Mouse (Mus musculus) E14TG2a.4 (cell line): Measurements from ENCODE around the gene Ciapin1.
A peak's percentile ranks its signal among the peaks of the same experiment; 100 is the strongest.

ENCODE experiments used
- H3K27me3 ChIP-seq: 2 replicates; pipeline ENCODE4 v1.6.1; 2014; ENCODE audit warnings: low read length, control low read depth; ENCODE audit not compliant: insufficient read depth
- H3K36me3 ChIP-seq: 2 replicates; pipeline ENCODE4 v1.6.1; 2014; ENCODE audit warnings: low read length, control low read depth; ENCODE audit not compliant: insufficient read depth
- H3K4me1 ChIP-seq: replicated peaks from 2 replicates; pipeline ENCODE4 v1.6.1; 2014; ENCODE audit warnings: low read depth, low read length, control low read depth
- H3K4me3 ChIP-seq: replicated peaks from 2 replicates; pipeline ENCODE4 v1.5.1; 2014; ENCODE audit warnings: mild to moderate bottlenecking, low read length
- H3K9me3 ChIP-seq: 2 replicates; pipeline ENCODE4 v1.6.1; 2014; ENCODE audit warnings: low read length, control low read depth
- CTCF ChIP-seq: conservative IDR thresholded peaks from 2 replicates; pipeline ENCODE4 v1.5.1; 2014; ENCODE audit warnings: low read length
- NANOG ChIP-seq: IDR thresholded peaks from 2 replicates; pipeline ENCODE4 v1.6.1; 2014; ENCODE audit warnings: borderline replicate concordance, low read length, mixed read lengths
- POU5F1 ChIP-seq: IDR thresholded peaks from 2 replicates; pipeline ENCODE4 v1.6.1; 2014; ENCODE audit warnings: low read length, borderline replicate concordance

The Ciapin1 gene

GRCm38 (mm10) chr8:94805811-94806210 lies 32.3 kb downstream of the Ciapin1 start:
- Histone ChIP-seq H3K9me3 (no peaks in the 10 kb centered on the region), H3K4me1 (peaks cover 20% of the 10 kb centered on the region), H3K4me3 (no peak overlapping the region), H3K36me3 (no peaks in the 10 kb centered on the region), H3K27me3 (peaks cover 17% of the 10 kb centered on the region)
- TF ChIP-seq NANOG: no peak
- no peak for TF ChIP-seq POU5F1
- no peak for TF ChIP-seq CTCF

- Histone ChIP-seq H3K9me3 (no peaks in the 10 kb centered on the region), H3K4me1 (peaks cover 26% of the 10 kb centered on the region), H3K27me3 (peaks cover 17% of the 10 kb centered on the region), H3K36me3 (no peaks in the 10 kb centered on the region), H3K4me3 (no peak overlapping the region)
- TF ChIP-seq CTCF (no peak), POU5F1 (no peak), NANOG (no peak)
These were observed 33.4 kb downstream of the Ciapin1 start for GRCm38 (mm10) chr8:94804546-94805340.

GRCm38 (mm10) chr8:94803551-94803950 lies 34.6 kb downstream of the Ciapin1 start:
- Histone ChIP-seq H3K27me3 (peaks cover 17% of the 10 kb centered on the region), H3K4me3 (no peak overlapping the region), H3K36me3 (no peaks in the 10 kb centered on the region), H3K4me1 (peaks cover 26% of the 10 kb centered on the region), H3K9me3 (no peaks in the 10 kb centered on the region)
- TF ChIP-seq CTCF (no peak), NANOG (no peak), POU5F1 (no peak)

DNA sequence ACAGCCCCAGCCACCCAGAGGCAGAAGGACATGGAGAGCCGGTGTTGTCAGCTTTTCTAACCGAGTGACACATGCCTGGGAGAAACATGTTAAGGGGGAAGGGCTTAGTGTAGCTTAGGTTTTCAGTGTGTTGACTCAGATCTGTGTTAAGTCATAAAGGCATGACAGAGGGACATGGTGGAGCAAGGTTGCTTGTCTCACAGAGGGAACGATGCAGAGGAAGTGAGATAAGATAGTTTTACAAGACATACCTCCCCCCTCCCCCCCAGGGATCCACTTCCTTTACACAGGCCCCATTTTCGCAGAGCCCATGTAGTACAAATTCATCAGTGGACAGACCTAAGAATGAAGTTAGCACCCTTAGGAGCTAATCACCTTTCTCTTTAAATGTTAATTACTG lies 35.8 kb downstream of the Ciapin1 start:
- Histone ChIP-seq H3K9me3 (no peaks in the 10 kb centered on the region), H3K27me3 (peaks cover 16% of the 10 kb centered on the region), H3K36me3 (no peaks in the 10 kb centered on the region), H3K4me1 (peaks cover 21% of the 10 kb centered on the region), H3K4me3 (no peak overlapping the region)
- TF ChIP-seq POU5F1: no peak
- TF ChIP-seq NANOG: no peak
- TF ChIP-seq CTCF: no peak

DNA sequence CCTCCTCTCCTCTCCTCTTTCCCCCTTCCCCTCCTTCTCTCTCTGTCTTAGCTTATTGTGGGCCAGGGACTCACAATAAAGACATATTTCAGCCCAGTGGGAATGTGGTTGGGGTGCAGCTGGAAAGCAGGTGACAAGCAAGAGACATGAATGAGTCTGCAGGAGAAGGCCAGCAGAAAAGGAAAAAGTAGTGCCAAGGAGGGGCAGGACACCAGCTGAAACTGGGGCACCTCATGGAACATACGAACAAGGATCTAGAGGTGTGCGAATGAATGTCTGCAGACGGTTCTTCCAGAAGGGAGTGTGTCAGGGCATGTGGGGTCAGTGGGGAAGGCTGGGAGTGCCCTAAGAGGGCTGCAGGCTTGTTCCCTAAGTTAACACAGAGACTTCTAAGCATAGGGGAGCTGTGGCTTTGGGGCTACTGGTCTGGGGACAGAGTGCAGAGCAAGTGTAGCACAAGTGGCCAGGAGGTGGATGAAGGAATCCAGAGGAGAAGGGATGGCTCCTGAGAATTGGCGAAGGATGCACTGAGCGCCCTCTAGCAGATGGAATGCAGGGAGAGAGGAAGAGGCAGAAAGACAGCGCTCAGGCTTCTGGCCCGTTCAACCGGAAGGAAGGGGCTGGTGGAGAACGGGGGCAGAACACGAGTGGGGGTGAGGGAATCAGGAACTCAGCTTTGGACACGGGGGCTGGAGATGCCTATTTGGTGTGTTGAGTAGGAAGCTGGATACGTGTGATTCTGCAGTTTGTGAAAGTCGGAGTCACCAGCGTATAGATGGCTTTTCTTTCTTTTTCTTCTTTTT lies 36.7 kb downstream of the Ciapin1 start:
- Histone ChIP-seq H3K36me3 (no peaks in the 10 kb centered on the region), H3K4me3 (no peak overlapping the region), H3K9me3 (no peaks in the 10 kb centered on the region), H3K4me1 (peaks cover 19% of the 10 kb centered on the region), H3K27me3 (peaks cover 10% of the 10 kb centered on the region; the same call in 1 of the 2 replicates)
- TF ChIP-seq CTCF (0 out of 2 replicates have a peak, but pooled peaks have one; percentile 32), POU5F1 (no peak)

- H3K4me1 ChIP-seq: peaks cover 19% of the 10 kb centered on the region
These were observed 37.7 kb downstream of the Ciapin1 start for GRCm38 (mm10) chr8:94800278-94800968.

DNA sequence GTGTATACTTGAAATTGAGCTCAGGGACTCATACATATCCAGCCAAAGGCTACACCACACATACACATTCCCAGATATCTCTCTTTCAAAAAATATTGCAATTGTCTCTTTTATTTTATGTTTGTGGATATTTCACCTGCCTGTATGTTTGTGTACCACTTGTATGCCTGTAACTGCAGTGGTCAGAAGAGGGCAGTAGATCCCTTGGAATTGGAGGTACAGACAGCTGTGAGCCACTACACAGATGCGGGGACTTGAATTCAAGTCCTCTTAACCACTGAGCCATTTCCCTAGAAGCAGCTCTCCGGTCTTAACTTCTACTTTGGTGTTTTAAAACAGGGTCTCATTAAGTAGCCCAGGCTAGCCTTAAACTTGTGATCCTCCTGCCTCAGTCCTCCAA lies 43.4 kb downstream of the Ciapin1 start:
- H3K4me3 ChIP-seq: no peak overlapping the region
- no peaks in the 10 kb centered on the region for H3K27me3 ChIP-seq
- H3K4me1 ChIP-seq: no peaks in the 10 kb centered on the region
- no peaks in the 10 kb centered on the region for H3K36me3 ChIP-seq
- TF ChIP-seq POU5F1 (no peak), NANOG (no peak), CTCF (no peak)
- H3K9me3 ChIP-seq: no peaks in the 10 kb centered on the region

More at GRCm38 (mm10) chr8:94800278-94800968, 37.7 kb downstream of the Ciapin1 start:
- Histone ChIP-seq H3K27me3 (peaks cover 6% of the 10 kb centered on the region; the same call in 1 of the 2 replicates), H3K36me3 (no peaks in the 10 kb centered on the region), H3K9me3 (no peaks in the 10 kb centered on the region), H3K4me3 (no peak overlapping the region)
- TF ChIP-seq NANOG (no peak), POU5F1 (no peak), CTCF (no peak)

- Histone ChIP-seq H3K36me3 (no peaks in the 10 kb centered on the region), H3K9me3 (no peaks in the 10 kb centered on the region), H3K27me3 (no peaks in the 10 kb centered on the region), H3K4me3 (no peak overlapping the region), H3K4me1 (peaks cover 3% of the 10 kb centered on the region; the same call in 1 of the 2 replicates)
- no peak for TF ChIP-seq POU5F1
- no peak for TF ChIP-seq NANOG
- TF ChIP-seq CTCF: no peak
These were observed 43.8 kb downstream of the Ciapin1 start for GRCm38 (mm10) chr8:94794368-94794767.
